Mouse (Mus musculus) brain, embryonic 14.5 days (tissue): ENCODE data around the gene Fbxl17.

Experiments used
- CTCF ChIP-seq: fragments of 200-500 bp; IDR thresholded peaks from 2 replicates; pipeline ENCODE4 v1.5.1; 2012; ENCODE audit warnings: inconsistent platforms, mild to moderate bottlenecking, moderate library complexity, borderline replicate concordance; ENCODE audit not compliant: insufficient read depth, insufficient read length; ENCODE audit errors: extremely low read depth
- POLR2A ChIP-seq: fragments of 200-500 bp; IDR thresholded peaks from 2 replicates; pipeline ENCODE4 v1.6.1; 2012; ENCODE audit warnings: mild to moderate bottlenecking, inconsistent platforms, borderline replicate concordance; ENCODE audit not compliant: poor library complexity, insufficient read depth, insufficient read length, severe bottlenecking; ENCODE audit errors: extremely low read depth

- TF ChIP-seq CTCF (no peak), POLR2A (no peak)
Observed at GRCm38 (mm10) chr17:63273353-63273752, 226.5 kb downstream of the Fbxl17 start.
